Mouse (Mus musculus) heart, embryonic 16.5 days (tissue): ENCODE measurements around the gene Ahsa1. TPM values are rescaled to one million over a fixed set of nuclear protein-coding genes. Genes with fewer than 3 reads are reported as not detected.
A peak's percentile ranks its signal among the peaks of the same experiment; 100 is the strongest.

Experiments used
- ATAC-seq: fragments of 200-750 bp; cut with Nextera tagmentation; replicated peaks from 2 replicates; pipeline ENCODE4 v1.8.0; 2017; ENCODE audit warnings: moderate number of reproducible peaks; ENCODE audit not compliant: insufficient read depth, low FRiP score; ENCODE audit errors: extremely low read depth
- H3K27ac ChIP-seq: fragments of 300-500 bp; sonication (generic); 2 replicates; pipeline ENCODE4 v1.5.1; 2014; ENCODE audit warnings: mild to moderate bottlenecking, low read length, control low read depth, moderate library complexity
- H3K27me3 ChIP-seq: fragments of 300-500 bp; sonication (generic); 2 replicates; pipeline ENCODE4 v1.6.1; 2014; ENCODE audit warnings: low read length, mixed read lengths; ENCODE audit not compliant: control insufficient read depth, insufficient read depth
- H3K36me3 ChIP-seq: fragments of 300-500 bp; sonication (generic); 2 replicates; pipeline ENCODE4 v1.6.1; 2014; ENCODE audit not compliant: control insufficient read depth, insufficient read depth
- H3K4me1 ChIP-seq: fragments of 300-500 bp; sonication (generic); 2 replicates; pipeline ENCODE4 v1.6.1; 2014; ENCODE audit warnings: low read length, mixed read lengths; ENCODE audit not compliant: control insufficient read depth, insufficient read depth
- H3K4me2 ChIP-seq: fragments of 300-500 bp; sonication (generic); 2 replicates; pipeline ENCODE4 v1.6.1; 2014; ENCODE audit warnings: low read depth, mild to moderate bottlenecking, control low read depth, low read length
- H3K4me3 ChIP-seq: fragments of 300-500 bp; sonication (generic); 2 replicates; pipeline ENCODE4 v1.5.1; 2014; ENCODE audit warnings: mild to moderate bottlenecking, control low read depth, low read length
- H3K9ac ChIP-seq: fragments of 300-500 bp; sonication (generic); 2 replicates; pipeline ENCODE4 v1.6.1; 2014; ENCODE audit warnings: low read length, control low read depth
- H3K9me3 ChIP-seq: fragments of 300-500 bp; sonication (generic); replicated peaks from 2 replicates; pipeline ENCODE4 v1.6.1; 2016; ENCODE audit warnings: low read length; ENCODE audit not compliant: control insufficient read depth
- WGBS: fragments of 180-500 bp; shearing (Covaris S2); extraction: QIAGEN DNeasy Blood & Tissue Kit; methylation state at CpG from one replicate; pipeline ENCODE4 v1.1.7; 2014; 5-methylcytosine and 5-hydroxymethylcytosine counted together
- polyA plus RNA-seq: library from polyadenylated mRNA; unstranded; fragments of >200 nt; fragmentation: Nextera tagmentation; extraction: Ambion mirVana; gene quantifications from 2 replicates; pipeline ENCODE4 v1.2.1, GENCODE M21; 2015

Gene Ahsa1
- 185 and 191 TPM in 2 replicates for polyA plus RNA-seq

GRCm38 (mm10) chr12:87266108-87266826 lies at the start of gene Ahsa1, which contains the start of gene Vipas39:
Gene Ahsa1, plus strand, starts transcription at chr12:87266479.
Gene Vipas39, minus strand, starts transcription at chr12:87266256.
- peak within 1 kb of the TSS; percentile 98 for H3K9ac ChIP-seq
- H3K36me3 ChIP-seq = peaks cover 42% of the 10 kb centered on the region
- H3K4me2 ChIP-seq = peak within 1 kb of the TSS; percentile 83
- peak; percentile 97 for ATAC-seq
- no peaks in the 10 kb centered on the region for H3K9me3 ChIP-seq
- peaks cover 11% of the 10 kb centered on the region for H3K4me1 ChIP-seq
- H3K27ac ChIP-seq = peak within 1 kb of the TSS; percentile 92
- under 1% methylated on average over 31 of the region's 31 CpGs for WGBS
- peak within 1 kb of the TSS; percentile 98 for H3K4me3 ChIP-seq
- H3K27me3 ChIP-seq = no peaks in the 10 kb centered on the region

GRCm38 (mm10) chr12:87217596-87217995 lies 48.7 kb upstream of the Ahsa1 start:
- Histone ChIP-seq H3K4me1 (peaks cover 3% of the 10 kb centered on the region; the same call in 1 of the 2 replicates), H3K4me3 (no peak overlapping the region), H3K27ac (no peak overlapping the region), H3K9ac (no peak overlapping the region), H3K27me3 (no peaks in the 10 kb centered on the region), H3K4me2 (no peak overlapping the region), H3K9me3 (no peaks in the 10 kb centered on the region), H3K36me3 (no peaks in the 10 kb centered on the region)
- no peak for ATAC-seq

GRCm38 (mm10) chr12:87219362-87219761 lies 46.9 kb upstream of the Ahsa1 start:
- Histone ChIP-seq H3K9me3 (no peaks in the 10 kb centered on the region), H3K36me3 (no peaks in the 10 kb centered on the region), H3K9ac (no peak overlapping the region), H3K4me2 (no peak overlapping the region), H3K4me3 (no peak overlapping the region), H3K27me3 (no peaks in the 10 kb centered on the region), H3K4me1 (peaks cover 3% of the 10 kb centered on the region; the same call in 1 of the 2 replicates), H3K27ac (no peak overlapping the region)
- 56% methylated on average over 7 of the region's 7 CpGs for WGBS
- no peak for ATAC-seq

- Histone ChIP-seq H3K36me3 (0 out of 2 replicates have a peak, but pooled peaks cover 5% of the 10 kb centered on the region), H3K9me3 (peaks cover 3% of the 10 kb centered on the region; the same call in 1 of the 2 replicates), H3K4me1 (no peaks in the 10 kb centered on the region), H3K27me3 (no peaks in the 10 kb centered on the region), H3K4me2 (peak overlapping the region; percentile 10; the same call in 1 of the 2 replicates), H3K27ac (no peak overlapping the region), H3K4me3 (no peak overlapping the region), H3K9ac (no peak overlapping the region)
- no peak for ATAC-seq
- 63% methylated on average over 10 of the region's 10 CpGs for WGBS
These were observed 41.3 kb upstream of the Ahsa1 start for GRCm38 (mm10) chr12:87224950-87225349.

- 71% methylated on average over 7 of the region's 7 CpGs for WGBS
- H3K4me3 ChIP-seq = no peak overlapping the region
- no peak overlapping the region for H3K4me2 ChIP-seq
- no peak overlapping the region for H3K27ac ChIP-seq
- 0 out of 2 replicates have a peak, but pooled peaks cover 5% of the 10 kb centered on the region for H3K36me3 ChIP-seq
- no peak overlapping the region for H3K9ac ChIP-seq
- H3K4me1 ChIP-seq = no peaks in the 10 kb centered on the region
- no peaks in the 10 kb centered on the region for H3K27me3 ChIP-seq
- H3K9me3 ChIP-seq = peaks cover 3% of the 10 kb centered on the region; the same call in 1 of the 2 replicates
- no peak for ATAC-seq
These were observed 39.5 kb upstream of the Ahsa1 start for GRCm38 (mm10) chr12:87226801-87227200.

- no peaks in the 10 kb centered on the region for H3K27me3 ChIP-seq
- H3K9ac ChIP-seq = no peak overlapping the region
- WGBS = 82% methylated on average over 2 of the region's 2 CpGs
- no peak overlapping the region for H3K4me3 ChIP-seq
- no peak for ATAC-seq
- H3K4me2 ChIP-seq = no peak overlapping the region
- H3K9me3 ChIP-seq = peaks cover 3% of the 10 kb centered on the region; the same call in 1 of the 2 replicates
- H3K27ac ChIP-seq = no peak overlapping the region
- H3K4me1 ChIP-seq = no peaks in the 10 kb centered on the region
- 0 out of 2 replicates have a peak, but pooled peaks cover 5% of the 10 kb centered on the region for H3K36me3 ChIP-seq
These were observed 36.6 kb upstream of the Ahsa1 start for GRCm38 (mm10) chr12:87229633-87230032.

- no peaks in the 10 kb centered on the region for H3K4me1 ChIP-seq
These were observed 35.8 kb upstream of the Ahsa1 start for GRCm38 (mm10) chr12:87230379-87230895.

GRCm38 (mm10) chr12:87236882-87237483 lies 29.3 kb upstream of the Ahsa1 start:
- 81% methylated on average over 5 of the region's 5 CpGs for WGBS
- Histone ChIP-seq H3K27me3 (no peaks in the 10 kb centered on the region), H3K4me2 (no peak overlapping the region), H3K4me3 (no peak overlapping the region), H3K9ac (no peak overlapping the region), H3K4me1 (peaks cover 5% of the 10 kb centered on the region), H3K36me3 (peaks cover 29% of the 10 kb centered on the region), H3K9me3 (no peaks in the 10 kb centered on the region), H3K27ac (no peak overlapping the region)
- no peak for ATAC-seq

More at GRCm38 (mm10) chr12:87230379-87230895, 35.8 kb upstream of the Ahsa1 start:
- Histone ChIP-seq H3K4me3 (no peak overlapping the region), H3K9me3 (peaks cover 3% of the 10 kb centered on the region; the same call in 1 of the 2 replicates), H3K27me3 (no peaks in the 10 kb centered on the region), H3K27ac (no peak overlapping the region), H3K36me3 (0 out of 2 replicates have a peak, but pooled peaks cover 5% of the 10 kb centered on the region), H3K9ac (no peak overlapping the region), H3K4me2 (no peak overlapping the region)
- no peak for ATAC-seq

GRCm38 (mm10) chr12:87238632-87239031 lies 27.6 kb upstream of the Ahsa1 start, which contains the start of gene Noxred1:
Gene Noxred1, minus strand, starts transcription at chr12:87238732.
- no peaks in the 10 kb centered on the region for H3K9me3 ChIP-seq
- H3K27ac ChIP-seq = peak within 1 kb of the TSS; percentile 16; the same call in 1 of the 2 replicates
- no peak within 1 kb of the TSS for H3K9ac ChIP-seq
- H3K36me3 ChIP-seq = peaks cover 35% of the 10 kb centered on the region
- peak; percentile 45 for ATAC-seq
- H3K4me2 ChIP-seq = no peak within 1 kb of the TSS
- no peak within 1 kb of the TSS for H3K4me3 ChIP-seq
- WGBS = 43% methylated on average over 1 of the region's 1 CpGs
- peaks cover 5% of the 10 kb centered on the region for H3K4me1 ChIP-seq
- no peaks in the 10 kb centered on the region for H3K27me3 ChIP-seq
